Mouse (Mus musculus): ENCODE data around the gene Gfpt2. TPM values are rescaled to one million over a fixed set of nuclear protein-coding genes. Genes with fewer than 3 reads are reported as not detected.
A peak's percentile ranks its signal among the peaks of the same experiment; 100 is the strongest.

Gene Gfpt2
- polyA plus RNA-seq, 2 experiments = 0.39 to 0.90 TPM

- Histone ChIP-seq H3K9ac (replicated peaks) (no peak overlapping the region), H3K4me2 (ENCODE audit: low read depth) (no peak overlapping the region), H3K9me3 (ENCODE audit: control insufficient read depth, low read length) (no peaks in the 10 kb centered on the region), H3K4me3 (ENCODE audit: insufficient read depth in 1 of 2, low read depth in 2 of 2, low read length in 2 of 2) (no peak overlapping the region), H3K27ac (no peak overlapping the region), H3K27me3 (ENCODE audit: control insufficient read depth, insufficient read depth, low read length) (no peaks in the 10 kb centered on the region), H3K4me1 (replicated peaks; ENCODE audit: control insufficient read depth in 2 of 2, insufficient read depth in 2 of 2, low read length in 1 of 2) (no peaks in the 10 kb centered on the region), H3K36me3 (replicated peaks; ENCODE audit: control insufficient read depth, insufficient read depth, low read depth) (no peaks in the 10 kb centered on the region)
- no peak for ATAC-seq (ENCODE audit: insufficient read depth)
- TF ChIP-seq EP300 (IDR thresholded peaks at IDR 0.05; ENCODE audit: low read depth) = no peak
- TF ChIP-seq CTCF (IDR thresholded peaks at IDR 0.05; ENCODE audit: low read depth) = peak; percentile 37
- no peak for DNase-seq (ENCODE audit: low read depth in 3 of 3, low spot score in 3 of 3)
- 24% methylated on average over 5 of the region's 5 CpGs for WGBS (ENCODE audit: insufficient replicate concordance)
Observed at GRCm38 (mm10) chr11:49772251-49772650, 21.7 kb upstream of the Gfpt2 start.

GRCm38 (mm10) chr11:49774894-49775293 lies 19.1 kb upstream of the Gfpt2 start:
- WGBS (ENCODE audit: insufficient replicate concordance) = 58% methylated on average over 4 of the region's 4 CpGs
- no peaks in the 10 kb centered on the region for H3K36me3 ChIP-seq (replicated peaks; ENCODE audit: control insufficient read depth, insufficient read depth, low read depth)

GRCm38 (mm10) chr11:49778844-49779243 lies 15.1 kb upstream of the Gfpt2 start:
- no peak overlapping the region for H3K27ac ChIP-seq
- ATAC-seq (ENCODE audit: insufficient read depth) (no peak), DNase-seq (ENCODE audit: low read depth in 3 of 3, low spot score in 3 of 3) (no peak)
- H3K9ac ChIP-seq (replicated peaks) = no peak overlapping the region
- peaks cover 0 to 9% of the 10 kb centered on the region in 2 experiments; a peak in 1 of 4 replicates for H3K4me1 ChIP-seq (replicated peaks; ENCODE audit: control insufficient read depth in 2 of 2, insufficient read depth in 2 of 2, low read length in 1 of 2)
- 70% methylated on average over 6 of the region's 6 CpGs for WGBS (ENCODE audit: insufficient replicate concordance)
- H3K4me2 ChIP-seq (ENCODE audit: low read depth) = no peak overlapping the region
- TF ChIP-seq EP300 (IDR thresholded peaks at IDR 0.05; ENCODE audit: low read depth) (no peak), CTCF (IDR thresholded peaks at IDR 0.05; ENCODE audit: low read depth) (no peak)
- no peaks in the 10 kb centered on the region for H3K9me3 ChIP-seq (ENCODE audit: control insufficient read depth, low read length)
- no peaks in the 10 kb centered on the region for H3K36me3 ChIP-seq (replicated peaks; ENCODE audit: control insufficient read depth, insufficient read depth, low read depth)
- H3K27me3 ChIP-seq (ENCODE audit: control insufficient read depth, insufficient read depth, low read length) = no peaks in the 10 kb centered on the region
- H3K4me3 ChIP-seq (ENCODE audit: insufficient read depth in 1 of 2, low read depth in 2 of 2, low read length in 2 of 2) = no peak overlapping the region

More at GRCm38 (mm10) chr11:49774894-49775293, 19.1 kb upstream of the Gfpt2 start:
- no peak for DNase-seq (ENCODE audit: low read depth in 3 of 3, low spot score in 3 of 3)
- Histone ChIP-seq H3K4me3 (ENCODE audit: insufficient read depth in 1 of 2, low read depth in 2 of 2, low read length in 2 of 2) (no peak overlapping the region), H3K27me3 (ENCODE audit: control insufficient read depth, insufficient read depth, low read length) (no peaks in the 10 kb centered on the region), H3K9ac (replicated peaks) (no peak overlapping the region), H3K4me2 (ENCODE audit: low read depth) (no peak overlapping the region), H3K27ac (no peak overlapping the region), H3K9me3 (ENCODE audit: control insufficient read depth, low read length) (no peaks in the 10 kb centered on the region), H3K4me1 (replicated peaks; ENCODE audit: control insufficient read depth in 2 of 2, insufficient read depth in 2 of 2, low read length in 1 of 2) (no peaks in the 10 kb centered on the region)
- ATAC-seq (ENCODE audit: insufficient read depth) = no peak
- TF ChIP-seq CTCF (IDR thresholded peaks at IDR 0.05; ENCODE audit: low read depth) (no peak), EP300 (IDR thresholded peaks at IDR 0.05; ENCODE audit: low read depth) (no peak)

GRCm38 (mm10) chr11:49780161-49780817 lies 13.7 kb upstream of the Gfpt2 start:
- Histone ChIP-seq H3K9ac (replicated peaks) (no peak overlapping the region), H3K27me3 (ENCODE audit: control insufficient read depth, insufficient read depth, low read length) (no peaks in the 10 kb centered on the region), H3K36me3 (replicated peaks; ENCODE audit: control insufficient read depth, insufficient read depth, low read depth) (no peaks in the 10 kb centered on the region), H3K4me2 (ENCODE audit: low read depth) (no peak overlapping the region), H3K9me3 (ENCODE audit: control insufficient read depth, low read length) (no peaks in the 10 kb centered on the region), H3K27ac (no peak overlapping the region), H3K4me3 (ENCODE audit: insufficient read depth in 1 of 2, low read depth in 2 of 2, low read length in 2 of 2) (no peak overlapping the region), H3K4me1 (replicated peaks; ENCODE audit: control insufficient read depth in 2 of 2, insufficient read depth in 2 of 2, low read length in 1 of 2) (peaks cover 0 to 9% of the 10 kb centered on the region in 2 experiments; a peak in 1 of 4 replicates)
- DNase-seq (ENCODE audit: low read depth in 3 of 3, low spot score in 3 of 3) (no peak), ATAC-seq (ENCODE audit: insufficient read depth) (no peak)
- WGBS (ENCODE audit: insufficient replicate concordance) = 45% methylated on average over 4 of the region's 4 CpGs
- TF ChIP-seq CTCF (IDR thresholded peaks at IDR 0.05; ENCODE audit: low read depth) (no peak), EP300 (IDR thresholded peaks at IDR 0.05; ENCODE audit: low read depth) (no peak)

GRCm38 (mm10) chr11:49781833-49782399 lies 12.1 kb upstream of the Gfpt2 start:
- no peaks in the 10 kb centered on the region for H3K36me3 ChIP-seq (replicated peaks; ENCODE audit: control insufficient read depth, insufficient read depth, low read depth)
- H3K4me2 ChIP-seq (ENCODE audit: low read depth) = no peak overlapping the region
- DNase-seq (ENCODE audit: low read depth in 3 of 3, low spot score in 3 of 3) = no peak
- no peaks in the 10 kb centered on the region for H3K27me3 ChIP-seq (ENCODE audit: control insufficient read depth, insufficient read depth, low read length)
- H3K27ac ChIP-seq = no peak overlapping the region
- no peak for TF ChIP-seq CTCF (IDR thresholded peaks at IDR 0.05; ENCODE audit: low read depth)
- TF ChIP-seq EP300 (IDR thresholded peaks at IDR 0.05; ENCODE audit: low read depth) = no peak
- 5% methylated on average over 6 of the region's 6 CpGs for WGBS (ENCODE audit: insufficient replicate concordance)
- peaks cover 0 to 9% of the 10 kb centered on the region in 2 experiments; a peak in 1 of 4 replicates for H3K4me1 ChIP-seq (replicated peaks; ENCODE audit: control insufficient read depth in 2 of 2, insufficient read depth in 2 of 2, low read length in 1 of 2)
- H3K9ac ChIP-seq (replicated peaks) = no peak overlapping the region
- no peak for ATAC-seq (ENCODE audit: insufficient read depth)
- H3K4me3 ChIP-seq (ENCODE audit: insufficient read depth in 1 of 2, low read depth in 2 of 2, low read length in 2 of 2) = no peak overlapping the region
- no peaks in the 10 kb centered on the region for H3K9me3 ChIP-seq (ENCODE audit: control insufficient read depth, low read length)
